Mouse (Mus musculus): ENCODE results near the gene Bet1l.
"Not testable (repeated sequence)": the region's sequence is repeated elsewhere in the genome, so short reads cannot be mapped to it uniquely, and the experiment has no call there.

The Bet1l gene

DNA sequence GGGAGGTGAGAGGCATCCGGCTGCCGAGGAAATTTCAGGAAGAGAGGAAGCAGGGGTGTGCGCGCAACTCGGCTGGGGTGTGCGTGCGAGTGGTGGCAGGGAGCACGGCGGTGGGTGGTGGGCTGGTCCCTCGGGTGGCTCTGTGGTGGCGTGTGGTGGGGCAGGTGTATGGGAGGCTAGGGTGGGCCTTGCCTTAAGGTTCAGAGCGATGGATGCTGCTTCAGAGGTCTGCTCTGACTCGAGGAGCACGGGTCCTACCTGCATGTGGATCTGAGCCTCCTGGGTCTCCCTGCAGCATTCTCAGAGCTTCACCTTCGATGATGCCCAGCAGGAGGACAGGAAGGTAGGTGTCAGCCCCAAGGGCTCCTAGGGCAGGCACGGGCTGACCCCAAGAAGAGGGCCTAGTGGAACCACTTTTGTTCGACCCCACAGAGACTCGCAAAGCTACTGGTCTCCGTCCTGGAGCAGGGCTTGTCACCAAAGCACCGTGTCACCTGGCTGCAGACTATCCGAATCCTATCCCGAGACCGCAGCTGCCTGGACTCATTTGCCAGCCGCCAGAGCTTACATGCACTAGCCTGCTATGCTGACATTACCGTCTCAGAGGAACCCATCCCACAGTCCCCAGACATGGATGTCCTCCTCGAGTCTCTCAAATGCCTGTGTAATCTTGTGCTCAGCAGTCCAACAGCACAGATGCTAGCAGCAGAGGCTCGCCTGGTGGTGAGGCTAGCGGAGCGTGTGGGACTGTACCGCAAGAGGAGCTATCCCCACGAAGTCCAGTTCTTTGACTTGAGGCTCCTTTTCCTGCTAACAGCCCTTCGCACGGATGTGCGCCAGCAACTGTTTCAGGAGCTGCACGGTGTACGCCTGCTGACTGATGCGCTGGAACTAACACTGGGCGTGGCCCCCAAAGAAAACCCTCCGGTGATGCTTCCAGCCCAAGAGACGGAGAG lies at the start of gene Bet1l:
TSS of gene Bet1l (minus strand) at position 28 of the 956 bp plus-strand sequence.
- DNase-seq = no peak

DNA sequence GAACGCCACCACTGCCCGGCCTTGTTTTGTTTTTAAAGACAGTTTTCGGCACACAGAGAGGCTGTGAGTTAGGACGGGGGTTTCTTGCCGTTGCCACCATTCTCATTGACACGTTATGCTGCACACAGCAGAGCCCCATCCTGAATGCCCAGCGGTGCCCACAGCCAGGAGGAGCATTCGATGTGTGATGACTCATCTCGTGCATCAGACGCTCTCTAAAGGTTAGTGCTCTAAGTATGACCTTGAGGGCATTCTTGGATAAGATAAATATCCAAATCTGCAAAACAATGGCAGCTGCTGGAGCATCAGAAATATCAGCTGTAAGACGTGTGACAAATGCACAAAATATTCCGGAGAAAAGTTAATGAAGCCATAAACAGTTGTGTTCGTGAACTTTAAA lies 49.8 kb upstream of the Bet1l start:
- no peak for DNase-seq

DNA sequence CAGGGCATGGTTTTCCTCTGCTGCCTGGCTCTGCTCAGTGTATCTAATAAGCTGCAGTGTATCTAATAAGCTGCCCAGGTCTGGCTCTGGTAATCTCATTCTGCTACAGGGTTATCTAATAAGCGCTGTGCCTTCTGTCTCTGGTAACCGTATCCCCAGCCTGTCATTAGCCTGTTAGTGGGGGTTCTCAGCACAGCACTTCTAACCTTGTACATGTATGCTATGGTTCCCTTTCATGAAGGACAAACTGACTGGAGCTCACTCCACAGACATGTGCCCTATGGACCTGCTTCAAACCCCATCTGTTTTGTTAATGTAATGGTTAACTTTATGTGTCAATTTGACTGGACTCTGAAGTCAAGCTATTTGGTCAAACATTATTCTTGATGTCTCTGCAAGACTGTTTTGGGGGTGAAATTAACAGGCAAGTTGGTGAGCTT lies 48.3 kb upstream of the Bet1l start:
- DNase-seq = no peak

DNA sequence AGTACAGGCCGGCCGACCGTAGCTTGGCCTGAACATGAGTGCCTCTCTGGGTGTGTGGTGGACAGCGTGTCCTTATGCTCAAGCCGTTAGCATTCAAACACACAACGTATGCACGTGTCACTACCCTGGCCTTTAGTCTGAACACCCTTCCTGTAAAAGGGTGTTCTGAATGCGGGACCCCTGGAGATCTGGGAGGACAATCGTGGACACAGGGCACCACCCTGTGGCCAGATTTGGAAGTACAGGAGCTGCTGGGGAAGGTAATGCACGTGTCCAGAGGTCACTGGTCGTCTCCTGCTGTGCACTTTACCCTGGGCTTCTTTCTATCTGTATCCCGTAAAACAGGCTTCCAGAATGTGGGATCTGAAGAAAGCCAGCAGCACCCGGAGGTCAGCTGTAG lies 45.8 kb upstream of the Bet1l start:
- DNase-seq = peak; percentile 84

DNA sequence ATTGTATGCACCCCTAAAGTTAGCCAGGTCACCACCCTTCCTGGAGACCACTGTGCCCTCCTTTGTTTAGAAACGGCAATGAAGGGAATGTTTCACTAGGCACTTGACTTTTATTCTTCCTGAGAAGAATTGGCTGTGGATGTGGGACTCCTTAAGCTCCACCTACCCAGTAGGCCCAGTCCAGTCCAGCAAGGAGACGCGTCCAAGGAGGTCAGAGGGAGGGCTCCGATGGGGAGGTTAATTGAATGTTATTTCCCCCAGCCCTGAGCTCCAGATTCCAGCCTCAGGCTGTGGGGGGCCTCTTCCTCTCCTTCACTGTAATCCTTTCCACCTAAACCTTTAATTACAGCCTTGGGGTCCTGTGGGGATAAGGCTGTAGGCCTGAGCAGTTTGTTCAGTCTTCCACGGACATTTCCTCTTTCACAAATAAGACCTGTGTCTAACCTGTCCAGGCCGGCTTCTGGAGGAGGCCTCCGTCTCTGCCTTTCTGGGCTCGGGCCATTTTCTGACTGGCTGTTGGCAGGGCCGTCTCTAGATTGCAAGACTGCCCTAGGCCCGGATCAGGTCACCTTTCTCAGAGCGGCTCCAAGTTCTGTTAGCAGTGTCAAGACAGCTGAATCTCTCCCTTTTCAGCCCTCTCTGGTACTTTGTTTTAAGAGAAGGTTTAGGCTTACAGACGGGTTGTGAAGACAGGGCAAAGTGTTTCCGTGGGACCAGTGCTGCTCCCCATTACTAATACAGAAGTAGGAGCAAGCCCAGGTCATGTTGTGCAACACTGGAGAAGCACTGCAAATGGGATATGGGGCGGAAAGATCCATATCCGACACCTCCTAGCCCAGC lies 44.9 kb upstream of the Bet1l start:
- DNase-seq = peak; percentile 21

DNA sequence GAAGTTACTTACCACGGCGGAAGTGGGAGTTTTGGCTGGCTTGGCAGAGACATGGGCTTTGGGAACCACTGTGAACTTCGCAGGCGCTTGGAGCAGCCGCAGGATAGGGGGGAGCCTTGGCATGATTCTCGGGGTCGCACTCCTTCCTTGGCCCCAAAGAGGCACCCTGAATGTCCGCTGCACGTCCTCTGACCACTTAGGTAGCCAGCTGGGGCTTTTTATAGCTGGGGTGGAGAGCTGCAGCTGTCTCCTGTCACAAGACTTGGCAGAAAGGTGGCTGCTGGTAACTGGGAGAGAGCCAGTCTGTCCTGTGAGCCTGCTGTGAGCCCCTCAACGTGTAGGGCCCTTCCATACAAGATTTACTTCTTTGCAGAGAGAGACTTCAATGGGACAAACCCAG lies 42.8 kb upstream of the Bet1l start, which contains the start of gene Cox8b:
TSS of gene Cox8b (minus strand) at position 227 of the 400 bp plus-strand sequence.
- peak; percentile 25 for DNase-seq

DNA sequence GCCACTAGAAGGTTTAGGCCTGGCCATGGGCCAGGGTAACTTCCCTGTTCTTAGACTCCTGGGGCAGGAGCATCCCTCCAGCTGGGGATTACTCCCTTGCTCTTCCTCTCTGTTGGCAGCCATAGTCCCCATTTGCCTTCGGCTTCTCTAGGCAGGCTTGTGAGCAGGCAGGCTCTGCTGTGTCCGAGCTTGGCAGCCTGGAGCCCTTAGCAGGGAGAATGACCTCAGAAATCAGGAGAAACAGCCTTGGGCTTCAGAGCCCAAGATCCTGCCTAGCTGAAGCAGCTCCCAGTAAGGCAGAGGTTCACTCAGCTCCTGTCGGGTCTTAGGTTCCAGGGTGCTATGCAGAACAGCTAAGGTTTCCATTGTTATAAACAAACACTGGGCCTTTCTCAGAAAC lies 41.7 kb upstream of the Bet1l start:
- no peak for DNase-seq

DNA sequence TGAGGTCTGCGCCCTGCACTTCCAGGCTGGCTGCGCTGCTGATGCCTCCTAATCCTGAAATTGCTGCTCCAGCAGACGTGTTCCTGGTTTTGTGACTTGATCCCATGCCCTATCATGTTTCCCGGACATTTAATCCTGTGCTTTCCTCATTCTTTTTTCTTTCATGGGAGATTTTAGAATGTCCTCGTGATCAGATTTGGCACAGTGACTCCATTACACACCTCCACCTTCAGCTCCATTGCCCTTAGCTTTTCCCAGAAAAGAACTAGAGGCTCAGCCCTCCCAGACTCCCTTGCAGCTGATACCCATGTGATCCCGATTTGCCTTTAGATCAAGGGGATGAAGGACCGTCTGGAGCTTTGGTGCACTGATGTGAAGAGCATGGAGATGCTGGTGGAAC lies 40.5 kb upstream of the Bet1l start:
- DNase-seq = no peak

DNA sequence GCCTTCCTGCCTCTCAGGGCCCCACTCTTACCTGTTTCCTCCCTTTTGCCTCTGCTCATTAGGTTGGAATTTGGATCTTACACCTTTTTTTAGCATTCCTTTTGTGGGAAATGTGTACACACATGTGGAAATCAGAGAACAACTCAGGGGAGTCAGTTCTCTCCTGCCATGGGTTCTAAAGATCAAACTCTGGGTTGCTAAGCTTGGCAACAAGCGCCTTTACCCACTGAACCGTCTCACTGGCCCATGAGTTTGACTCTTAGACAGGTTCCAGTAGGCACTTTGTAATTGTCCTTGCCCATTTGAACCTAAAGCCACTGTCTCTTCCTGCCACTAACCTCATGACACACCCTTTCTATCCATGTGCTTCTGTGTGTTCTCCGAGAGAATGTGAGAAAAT lies 37.2 kb upstream of the Bet1l start:
- DNase-seq = no peak

DNA sequence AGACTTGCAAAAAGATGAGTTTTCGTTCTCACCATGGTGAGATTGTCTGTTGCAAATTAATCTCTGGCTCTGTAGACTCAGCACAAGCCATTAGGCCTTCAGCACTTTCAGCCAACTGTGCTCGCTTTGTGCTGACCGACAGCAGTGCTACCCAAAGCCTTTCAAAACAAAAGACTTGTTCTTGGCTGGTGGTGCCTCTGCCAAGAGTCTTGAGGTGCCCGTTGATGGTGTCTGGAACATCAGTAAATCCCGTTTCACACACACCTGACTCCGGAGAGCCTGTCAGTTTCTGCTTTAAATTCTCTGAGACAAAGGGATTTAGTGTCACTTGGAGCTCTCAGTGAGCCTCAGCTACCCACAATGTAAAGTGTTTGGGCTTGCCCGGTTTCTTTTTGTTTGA lies 36.7 kb upstream of the Bet1l start:
- DNase-seq = no peak

DNA sequence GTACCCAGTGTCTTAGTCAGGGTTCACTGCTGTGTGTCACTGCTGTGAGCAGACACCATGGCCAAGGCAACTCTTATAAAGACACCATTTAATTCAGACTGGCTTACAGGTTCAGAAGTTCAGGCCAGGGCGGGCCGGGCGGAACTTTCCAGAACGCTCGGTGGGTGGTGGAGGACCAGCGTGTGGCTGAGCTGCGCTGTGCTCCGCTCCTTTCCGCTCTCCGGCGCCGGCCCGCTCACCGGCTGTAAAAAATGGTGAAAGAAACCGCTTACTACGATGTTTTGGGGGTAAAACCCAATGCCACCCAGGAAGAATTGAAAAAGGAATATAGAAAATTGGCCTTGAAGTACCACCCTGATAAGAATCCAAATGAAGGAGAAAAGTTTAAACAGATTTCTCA lies 33.3 kb upstream of the Bet1l start:
- not testable (repeated sequence) for DNase-seq

DNA sequence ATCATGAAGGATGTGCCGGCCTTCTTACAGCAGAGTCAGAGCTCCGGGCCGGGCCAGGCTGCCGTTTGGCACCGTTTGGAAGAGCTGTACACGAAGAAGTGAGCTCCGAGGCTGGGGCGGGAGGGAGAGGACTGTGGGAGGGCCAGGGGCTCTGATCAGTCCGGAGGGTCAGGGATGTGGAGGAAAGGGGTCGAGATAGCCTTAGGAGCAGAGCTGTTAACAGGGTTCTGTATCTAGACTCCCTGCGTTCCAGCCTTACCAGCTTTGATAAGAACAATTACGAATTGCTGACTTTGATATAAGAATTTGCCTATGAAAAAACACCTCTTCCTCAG lies 25.1 kb upstream of the Bet1l start:
- no peak for DNase-seq

DNA sequence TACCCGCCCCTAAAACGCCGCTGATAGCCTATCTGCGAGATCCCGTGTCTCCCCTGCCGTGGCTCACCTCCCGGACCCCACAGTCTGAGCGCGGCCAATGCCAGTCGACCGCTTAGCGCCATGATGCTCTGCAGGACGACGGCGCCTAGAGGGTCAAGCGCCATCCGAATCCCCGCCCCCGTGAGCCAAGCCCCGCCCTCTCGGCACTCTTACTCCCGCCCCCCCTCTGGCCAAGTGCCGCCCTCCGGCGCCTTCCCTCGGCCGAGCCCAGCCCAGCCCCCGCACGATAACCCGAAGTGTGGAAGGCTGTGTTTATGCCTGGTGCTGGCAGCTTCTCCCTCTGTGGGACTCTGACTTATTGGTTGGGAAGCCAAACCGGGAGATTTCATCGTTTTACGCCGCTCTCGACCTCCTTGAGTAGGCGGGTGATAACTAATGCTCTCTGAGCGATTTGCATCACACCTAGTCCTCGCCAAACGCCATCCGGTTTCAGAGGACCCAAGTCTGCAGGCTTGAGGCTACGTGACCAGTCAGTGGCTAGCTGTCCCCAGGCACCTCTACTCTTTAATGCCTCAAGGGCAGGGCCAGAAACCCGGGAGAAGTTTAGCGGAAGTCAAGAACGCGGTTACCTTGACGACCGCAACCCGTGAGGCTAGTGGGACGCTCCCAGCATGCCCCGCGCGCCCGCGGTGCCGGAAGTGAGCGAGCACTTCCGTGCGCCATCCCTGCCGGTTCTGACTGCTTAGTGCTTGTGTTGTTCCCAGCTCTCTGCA lies 24.5 kb upstream of the Bet1l start, which contains the start of the genes Psmd13 and Sirt3:
TSS of gene Psmd13 (plus strand) at position 273 of the 773 bp plus-strand sequence.
TSS of gene Sirt3 (minus strand) at position 614 of the 773 bp plus-strand sequence.
- DNase-seq = peak; percentile 96

DNA sequence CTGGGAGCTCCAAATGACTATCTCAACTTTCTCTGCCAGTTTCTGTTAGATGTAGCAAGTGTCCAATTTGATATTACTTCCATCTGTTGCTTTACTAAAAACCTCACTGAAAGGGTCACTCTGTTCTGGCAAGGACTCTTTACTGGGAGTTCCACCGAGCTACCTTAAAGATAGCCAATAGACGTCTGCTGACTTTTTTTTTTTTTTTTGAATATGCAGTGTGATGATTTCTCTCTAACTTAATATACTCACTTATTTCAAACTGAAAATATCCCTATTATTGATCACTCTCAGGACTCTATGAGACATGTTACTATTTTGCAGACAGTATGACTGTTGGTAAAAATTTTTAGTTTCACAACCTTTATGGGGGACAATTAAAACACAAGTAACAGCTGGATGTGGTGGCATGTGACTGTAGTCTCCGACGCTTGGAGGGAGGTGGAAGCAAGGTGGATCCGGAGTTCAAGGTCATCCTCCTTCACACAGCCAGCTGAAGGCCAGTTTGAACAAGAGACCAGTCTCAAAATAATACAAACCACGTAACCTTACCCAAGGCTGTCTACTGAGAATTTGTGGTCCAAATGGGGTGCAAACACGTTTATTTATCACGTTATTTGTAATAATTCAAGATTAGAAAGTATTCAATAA lies 23.6 kb upstream of the Bet1l start:
- DNase-seq = no peak

DNA sequence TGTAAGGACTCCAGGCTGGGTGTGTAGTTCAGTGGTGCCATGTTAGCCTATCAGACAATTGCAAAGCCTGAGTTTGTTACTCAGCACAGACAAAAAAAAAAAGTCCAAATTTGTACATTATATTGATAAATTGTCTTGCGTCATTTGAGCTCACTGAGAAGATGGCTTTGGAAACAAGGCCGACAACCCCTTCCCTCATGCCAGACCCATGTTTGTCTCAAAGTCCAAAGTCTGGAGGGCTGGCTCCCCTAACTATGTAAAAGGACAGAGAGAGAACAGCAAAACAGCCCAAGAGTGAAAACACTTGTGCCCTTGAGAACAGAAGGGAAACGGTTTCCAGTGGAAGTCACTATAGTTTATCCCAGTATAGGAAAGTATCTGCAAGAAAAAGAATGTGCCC lies 23.0 kb upstream of the Bet1l start:
- no peak for DNase-seq

DNA sequence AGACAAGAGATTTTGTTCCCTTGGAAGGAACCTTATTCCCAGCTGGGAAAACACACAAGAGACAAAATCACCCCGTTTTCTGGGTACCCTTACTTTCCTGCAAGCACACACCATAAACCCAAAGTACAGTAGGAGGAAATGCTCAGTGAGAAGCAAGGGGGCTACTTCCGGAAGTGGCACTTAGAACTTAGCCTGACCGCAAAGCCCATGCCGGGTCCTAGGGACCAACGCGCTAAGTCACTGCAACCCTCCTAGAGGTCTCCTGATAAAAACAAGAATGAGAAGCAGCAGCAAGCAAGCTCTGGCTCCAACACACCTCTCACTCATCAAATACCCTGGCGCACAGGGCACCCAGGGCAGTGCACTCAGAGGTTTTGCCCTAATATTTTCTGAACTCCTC lies 22.0 kb upstream of the Bet1l start:
- no peak for DNase-seq

DNA sequence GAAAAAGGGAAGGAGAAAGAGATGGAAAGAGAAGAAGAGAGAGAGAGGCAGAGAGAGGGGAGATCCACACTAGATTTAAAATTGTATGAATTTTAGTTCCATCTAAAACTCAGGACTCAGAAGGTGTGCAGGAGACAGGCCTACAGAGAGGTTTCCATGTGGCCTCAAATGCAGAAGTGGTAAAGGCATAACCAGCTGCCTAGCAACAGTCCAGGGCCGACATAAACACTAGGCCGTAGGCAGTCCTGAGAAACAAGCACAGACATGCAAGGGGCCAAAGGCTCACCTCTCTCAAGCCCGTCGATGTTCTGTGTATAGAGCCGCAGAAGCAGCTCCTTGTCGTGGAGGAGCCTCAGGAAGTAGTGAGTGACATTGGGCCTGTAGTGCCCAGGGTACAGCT lies 20.0 kb upstream of the Bet1l start:
- DNase-seq = no peak

DNA sequence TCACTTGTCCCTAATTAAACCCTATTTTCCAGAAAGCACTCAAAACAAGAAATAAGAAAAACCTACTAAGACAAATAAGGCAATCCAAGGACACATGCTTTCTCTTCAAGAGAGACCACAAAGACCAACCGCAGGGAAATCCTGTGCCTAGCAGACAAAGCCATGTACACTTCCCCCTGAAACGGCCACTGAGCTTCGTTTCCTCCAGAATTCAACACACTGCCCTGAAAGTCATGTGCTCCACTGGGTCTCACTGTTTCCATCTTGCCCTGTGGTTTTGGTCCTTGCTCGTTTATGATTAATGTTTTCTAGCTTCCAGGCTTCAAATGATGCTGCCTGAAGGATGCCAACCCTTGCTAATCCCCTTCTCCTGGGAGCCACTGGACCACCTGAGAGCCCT lies 16.8 kb upstream of the Bet1l start:
- DNase-seq = no peak

DNA sequence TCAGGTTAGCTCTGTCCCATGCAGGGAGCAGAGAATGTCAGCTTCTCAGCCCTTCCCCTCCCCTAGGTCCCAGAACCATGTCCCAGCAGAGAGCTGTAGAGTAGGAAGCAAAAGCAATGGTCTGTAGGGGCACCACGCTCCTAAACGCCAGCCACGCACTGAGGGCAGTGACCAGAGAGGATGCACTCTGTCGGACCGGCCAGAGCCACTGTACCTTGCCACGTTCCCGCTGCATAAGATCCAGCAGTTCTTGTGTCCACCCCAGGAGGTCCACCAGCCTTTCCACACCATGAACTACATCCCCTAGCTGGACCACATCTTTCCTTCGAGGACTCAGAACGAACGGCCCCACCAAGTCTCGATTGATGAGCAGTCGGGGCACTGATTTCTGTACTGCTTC lies 7.4 kb upstream of the Bet1l start:
- DNase-seq = no peak

DNA sequence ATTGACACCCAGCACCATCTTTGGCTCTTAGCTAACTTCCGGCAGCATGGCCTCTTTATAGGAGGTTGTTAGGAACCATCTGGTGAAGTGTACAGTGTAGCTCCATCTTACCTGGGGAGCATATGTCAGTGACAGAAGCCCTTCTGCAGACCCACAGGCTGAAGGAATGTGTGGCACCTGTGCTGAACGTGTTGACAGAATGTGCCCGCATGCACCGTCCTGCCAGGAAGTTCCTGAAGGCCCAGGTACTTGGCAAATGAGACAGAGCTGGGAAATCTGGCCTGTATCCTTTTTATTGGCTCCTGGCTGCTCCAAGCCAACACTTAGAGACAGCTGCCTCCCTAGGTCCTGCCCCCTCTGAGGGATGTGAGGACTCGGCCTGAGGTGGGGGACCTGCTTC lies 3.4 kb upstream of the Bet1l start:
- no peak for DNase-seq

DNA sequence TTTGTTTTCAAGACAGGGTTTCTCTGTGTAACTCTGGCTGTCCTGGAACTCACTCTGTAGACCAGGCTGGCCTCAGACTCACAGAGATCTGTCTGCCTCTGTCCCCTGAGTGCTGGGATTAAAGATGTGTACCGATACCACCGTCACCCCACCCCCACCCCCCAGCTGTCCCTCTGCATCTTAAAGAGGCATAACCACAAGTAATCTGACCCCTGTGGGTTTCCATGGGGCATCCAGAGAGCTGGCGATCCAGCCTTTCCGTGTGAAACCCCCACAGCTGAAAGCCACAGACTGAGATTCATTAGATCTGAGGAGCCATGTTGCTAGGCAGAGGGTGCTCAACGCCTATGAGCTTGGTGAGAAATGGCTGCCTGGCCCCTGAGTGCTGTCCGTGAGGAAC lies 2.6 kb upstream of the Bet1l start:
- no peak for DNase-seq

DNA sequence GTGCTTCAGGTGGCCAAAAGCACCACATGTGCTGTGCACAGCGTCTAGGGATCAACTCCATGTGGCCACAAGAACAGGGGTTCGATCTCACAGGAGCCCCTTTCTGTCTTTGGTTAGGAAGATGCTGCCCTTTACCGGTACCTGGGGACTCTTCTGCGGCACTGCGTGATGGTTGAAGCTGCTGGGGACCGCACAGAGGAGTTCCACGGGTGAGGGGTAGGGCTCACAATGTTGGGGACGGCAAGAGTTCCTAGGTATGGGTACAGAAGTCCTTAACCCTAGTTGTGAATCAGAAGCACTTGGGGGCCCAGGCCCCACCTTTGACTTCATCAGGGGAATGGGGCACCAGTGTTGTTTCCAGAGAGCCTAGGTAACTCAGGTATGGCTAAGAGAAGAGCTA lies 1.4 kb upstream of the Bet1l start:
- no peak for DNase-seq

All from lung, postnatal 10 days (tissue).